Mouse (Mus musculus) kidney, embryonic 16.5 days (tissue): ENCODE data around the gene Gm14569. TPM values are rescaled to one million over a fixed set of nuclear protein-coding genes. Genes with fewer than 3 reads are reported as not detected.

Experiments
- ATAC-seq: fragments of 200-750 bp; cut with Nextera tagmentation; 2 replicates; pipeline ENCODE4 v1.8.0; 2017; ENCODE audit warnings: moderate TSS enrichment; ENCODE audit not compliant: low FRiP score, low TSS enrichment
- H3K27ac ChIP-seq: fragments of 300-500 bp; sonication (generic); 2 replicates; pipeline ENCODE4 v1.5.1; 2014; ENCODE audit warnings: low read length
- H3K27me3 ChIP-seq: fragments of 300-500 bp; sonication (generic); 2 replicates; pipeline ENCODE4 v1.6.1; 2014; ENCODE audit warnings: low read length, control low read depth, mixed read lengths; ENCODE audit not compliant: insufficient read depth
- H3K36me3 ChIP-seq: fragments of 300-500 bp; sonication (generic); 2 replicates; pipeline ENCODE4 v1.6.1; 2014; ENCODE audit warnings: low read length, control low read depth, mixed read lengths; ENCODE audit not compliant: insufficient read depth
- H3K4me1 ChIP-seq: fragments of 300-500 bp; sonication (generic); 2 replicates; pipeline ENCODE4 v1.6.1; 2014; ENCODE audit warnings: low read length, control low read depth, mixed read lengths; ENCODE audit not compliant: insufficient read depth
- H3K4me2 ChIP-seq: fragments of 300-500 bp; sonication (generic); replicated peaks from 2 replicates; pipeline ENCODE4 v1.6.1; 2014; ENCODE audit warnings: low read depth, low read length
- H3K4me3 ChIP-seq: fragments of 300-500 bp; sonication (generic); 2 replicates; pipeline ENCODE4 v1.5.1; 2014; ENCODE audit warnings: mild to moderate bottlenecking, low read length
- H3K9ac ChIP-seq: fragments of 300-500 bp; sonication (generic); replicated peaks from 2 replicates; pipeline ENCODE4 v1.6.1; 2014; ENCODE audit warnings: low read length
- H3K9me3 ChIP-seq: fragments of 300-500 bp; sonication (generic); 2 replicates; pipeline ENCODE4 v1.6.1; 2016; ENCODE audit warnings: low read length, control low read depth
- WGBS: fragments of 180-500 bp; shearing (Covaris S2); extraction: QIAGEN DNeasy Blood & Tissue Kit; methylation state at CpG from one replicate; pipeline ENCODE4 v1.1.7; 2014; 5-methylcytosine and 5-hydroxymethylcytosine counted together
- polyA plus RNA-seq: library from polyadenylated mRNA; unstranded; fragments of >200 nt; fragmentation: Nextera tagmentation; extraction: Ambion mirVana; gene quantifications from 2 replicates; pipeline ENCODE4 v1.2.1, GENCODE M21; 2015

Gm14569 gene
- polyA plus RNA-seq, 1 experiment from 2014 or later: not detected

GRCm38 (mm10) chrX:36474103-36474751, 17.4 kb downstream of the Gm14569 start:
- no peaks in the 10 kb centered on the region for H3K9me3 ChIP-seq
- H3K9ac ChIP-seq: no peak overlapping the region
- no peak overlapping the region for H3K4me2 ChIP-seq
- no peak overlapping the region for H3K4me3 ChIP-seq
- no peaks in the 10 kb centered on the region for H3K4me1 ChIP-seq
- 58% methylated on average over 6 of the region's 6 CpGs for WGBS
- H3K27me3 ChIP-seq: no peaks in the 10 kb centered on the region
- H3K36me3 ChIP-seq: no peaks in the 10 kb centered on the region
- no peak overlapping the region for H3K27ac ChIP-seq
- no peak for ATAC-seq

DNA sequence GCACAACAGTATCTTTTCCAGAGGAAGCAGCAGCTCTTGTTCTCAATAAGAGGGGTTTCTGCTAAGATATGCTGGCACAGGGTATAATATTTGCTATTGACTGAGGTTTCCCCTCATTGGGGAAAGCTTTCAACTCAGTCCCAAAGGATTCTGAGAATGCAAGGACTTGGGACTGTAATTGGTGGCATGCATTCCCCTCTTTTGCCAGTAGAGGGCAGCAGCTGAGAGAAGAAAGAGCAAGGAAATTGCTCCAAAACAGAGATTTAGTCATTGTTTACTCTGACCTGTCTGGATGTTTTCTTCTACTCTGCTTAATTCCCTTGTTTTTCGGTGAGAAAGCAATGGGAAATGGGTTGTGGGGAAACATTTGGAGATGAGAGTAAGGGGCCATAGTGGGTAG, 35.6 kb downstream of the Gm14569 start:
- Histone ChIP-seq H3K9me3 (no peaks in the 10 kb centered on the region), H3K27ac (no peak overlapping the region), H3K27me3 (no peaks in the 10 kb centered on the region), H3K4me2 (no peak overlapping the region), H3K9ac (no peak overlapping the region), H3K36me3 (no peaks in the 10 kb centered on the region), H3K4me3 (no peak overlapping the region), H3K4me1 (no peaks in the 10 kb centered on the region)
- ATAC-seq: no peak
- 50% methylated on average over 1 of the region's 1 CpGs for WGBS

DNA sequence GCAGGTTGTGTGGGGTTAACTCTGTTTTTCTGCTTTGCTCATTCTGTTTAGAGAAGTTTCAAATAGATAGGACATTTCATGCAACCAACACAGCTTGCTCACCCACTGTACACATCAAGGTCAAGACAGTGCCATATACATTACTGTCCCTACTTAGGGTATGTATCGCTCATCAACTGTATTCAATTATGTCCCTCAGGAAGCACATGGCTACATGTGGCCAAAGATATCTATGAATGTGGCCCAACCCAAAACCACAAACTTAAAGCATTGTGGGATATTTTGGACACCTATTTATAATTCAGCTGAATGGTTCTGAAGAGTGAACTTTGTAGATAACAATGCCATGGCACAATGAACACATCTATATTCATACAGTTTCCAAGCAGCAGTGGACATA, 53.7 kb downstream of the Gm14569 start:
- H3K4me1 ChIP-seq: no peaks in the 10 kb centered on the region
- no peaks in the 10 kb centered on the region for H3K9me3 ChIP-seq
- ATAC-seq: no peak

DNA sequence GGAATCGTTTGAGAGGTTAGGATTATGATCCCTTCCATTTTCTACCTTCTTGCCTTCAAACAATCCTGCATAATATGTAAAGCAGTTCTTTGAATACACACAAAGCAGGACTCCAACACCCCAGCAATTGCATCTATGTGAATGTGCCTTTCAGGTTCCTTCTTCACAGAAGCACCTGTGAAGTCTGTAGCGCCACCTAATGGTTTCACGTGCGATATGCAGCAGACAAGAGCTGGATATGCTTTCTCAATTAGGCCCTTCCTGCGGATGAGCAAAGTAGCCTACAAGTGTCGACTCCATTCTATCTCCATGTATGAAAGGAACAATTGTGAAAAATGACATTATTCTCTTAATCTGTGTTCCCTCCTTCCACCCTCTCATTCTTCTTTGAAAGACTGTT, 56.6 kb downstream of the Gm14569 start:
- H3K4me1 ChIP-seq: no peaks in the 10 kb centered on the region
- WGBS: 45% methylated on average over 6 of the region's 6 CpGs
- no peak for ATAC-seq
- no peak overlapping the region for H3K9ac ChIP-seq
- H3K27me3 ChIP-seq: no peaks in the 10 kb centered on the region
- no peaks in the 10 kb centered on the region for H3K9me3 ChIP-seq
- H3K36me3 ChIP-seq: no peaks in the 10 kb centered on the region
- no peak overlapping the region for H3K27ac ChIP-seq
- H3K4me3 ChIP-seq: no peak overlapping the region
- no peak overlapping the region for H3K4me2 ChIP-seq

More for the DNA sequence above, 53.7 kb downstream of the Gm14569 start:
- H3K36me3 ChIP-seq: no peaks in the 10 kb centered on the region
- H3K9ac ChIP-seq: no peak overlapping the region
- H3K4me3 ChIP-seq: no peak overlapping the region
- H3K27me3 ChIP-seq: no peaks in the 10 kb centered on the region
- H3K27ac ChIP-seq: no peak overlapping the region
- WGBS: 96% methylated on average over 1 of the region's 1 CpGs
- H3K4me2 ChIP-seq: no peak overlapping the region

GRCm38 (mm10) chrX:36419153-36419552, 72.5 kb downstream of the Gm14569 start:
- WGBS: 89% methylated on average over 3 of the region's 3 CpGs
- H3K27ac ChIP-seq: no peak overlapping the region
- no peak overlapping the region for H3K9ac ChIP-seq
- no peaks in the 10 kb centered on the region for H3K36me3 ChIP-seq
- H3K4me2 ChIP-seq: no peak overlapping the region
- no peak overlapping the region for H3K4me3 ChIP-seq
- H3K4me1 ChIP-seq: no peaks in the 10 kb centered on the region
- H3K27me3 ChIP-seq: no peaks in the 10 kb centered on the region
- no peak for ATAC-seq
- H3K9me3 ChIP-seq: no peaks in the 10 kb centered on the region

DNA sequence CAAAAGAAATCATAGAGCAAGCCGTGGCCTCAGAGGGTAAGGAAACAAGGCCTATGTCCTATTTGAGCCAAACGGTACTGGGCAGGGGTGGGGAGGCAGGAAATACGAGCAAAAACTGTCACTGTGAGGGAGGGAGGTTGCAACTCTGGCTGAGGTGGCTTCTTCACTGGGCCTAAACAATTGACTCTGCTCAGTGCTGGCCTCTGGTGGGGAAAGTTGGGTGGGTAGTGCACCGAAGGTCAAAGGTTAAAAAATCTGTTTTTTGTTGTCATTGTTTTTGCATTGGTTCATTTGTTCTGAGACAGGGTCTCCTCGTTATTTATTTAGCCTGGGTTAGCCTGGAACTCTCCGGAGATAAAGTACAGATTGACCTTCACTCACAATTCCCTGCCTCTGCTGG, 89.3 kb downstream of the Gm14569 start:
- H3K9me3 ChIP-seq: no peaks in the 10 kb centered on the region
- 62% methylated on average over 6 of the region's 6 CpGs for WGBS
- H3K9ac ChIP-seq: no peak overlapping the region
- no peaks in the 10 kb centered on the region for H3K36me3 ChIP-seq
- H3K4me2 ChIP-seq: no peak overlapping the region
- H3K4me3 ChIP-seq: no peak overlapping the region
- no peaks in the 10 kb centered on the region for H3K4me1 ChIP-seq
- H3K27ac ChIP-seq: no peak overlapping the region
- no peaks in the 10 kb centered on the region for H3K27me3 ChIP-seq
- no peak for ATAC-seq

GRCm38 (mm10) chrX:36400980-36401379, 90.7 kb downstream of the Gm14569 start, which contains the start of gene Gm6268:
Gene Gm6268 (plus strand): TSS chrX:36401280.
- Histone ChIP-seq H3K4me1 (no peaks in the 10 kb centered on the region), H3K27me3 (no peaks in the 10 kb centered on the region), H3K4me3 (no peak within 1 kb of the TSS), H3K36me3 (no peaks in the 10 kb centered on the region), H3K9ac (no peak within 1 kb of the TSS), H3K4me2 (no peak within 1 kb of the TSS), H3K27ac (no peak within 1 kb of the TSS), H3K9me3 (no peaks in the 10 kb centered on the region)
- no peak for ATAC-seq
- 94% methylated on average over 13 of the region's 13 CpGs for WGBS

DNA sequence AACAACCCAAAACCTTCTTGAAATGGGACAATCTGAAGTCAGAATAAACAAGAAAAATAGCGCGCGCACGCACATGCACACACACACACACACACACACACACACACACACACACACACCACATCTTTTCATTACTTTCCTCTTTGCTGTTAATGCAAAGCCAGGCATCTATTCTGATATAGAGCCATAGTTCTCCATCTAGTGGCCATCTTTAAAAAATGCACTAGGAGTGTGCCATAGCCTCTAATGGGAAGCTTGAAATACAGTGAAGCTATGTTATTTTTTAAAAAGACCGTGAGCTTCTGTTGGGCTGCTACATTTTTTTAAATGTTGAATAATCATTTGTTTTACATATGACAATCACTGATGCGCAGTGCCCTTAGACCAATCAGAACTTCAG, 98.4 kb downstream of the Gm14569 start:
- Histone ChIP-seq H3K36me3 (no peaks in the 10 kb centered on the region), H3K27me3 (no peaks in the 10 kb centered on the region), H3K9me3 (no peaks in the 10 kb centered on the region), H3K4me1 (no peaks in the 10 kb centered on the region), H3K4me2 (no peak overlapping the region), H3K4me3 (no peak overlapping the region), H3K27ac (no peak overlapping the region), H3K9ac (no peak overlapping the region)
- no peak for ATAC-seq
- WGBS: 37% methylated on average over 6 of the region's 6 CpGs

DNA sequence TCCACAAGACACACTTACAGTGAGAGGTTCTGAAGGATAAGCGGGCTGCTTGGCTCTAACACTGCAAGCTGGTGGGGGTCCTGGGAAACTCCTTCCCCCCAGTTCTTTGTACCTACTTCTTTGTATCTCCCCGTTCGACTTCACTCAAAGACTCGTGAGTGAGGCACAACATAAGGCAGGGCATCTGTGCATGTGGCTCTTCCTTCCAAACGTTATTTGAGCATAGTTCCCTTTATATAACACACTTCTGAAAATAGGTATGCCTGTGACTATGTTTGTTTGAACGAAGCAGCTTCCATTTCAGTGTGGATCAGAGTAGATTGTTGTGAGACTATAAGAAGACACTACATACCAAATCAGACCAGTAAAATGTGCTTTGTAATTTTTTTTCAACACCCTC, 99.0 kb downstream of the Gm14569 start:
- no peak overlapping the region for H3K4me2 ChIP-seq
- no peak overlapping the region for H3K9ac ChIP-seq
- H3K9me3 ChIP-seq: no peaks in the 10 kb centered on the region
- ATAC-seq: no peak
- no peaks in the 10 kb centered on the region for H3K27me3 ChIP-seq
- no peak overlapping the region for H3K27ac ChIP-seq
- no peak overlapping the region for H3K4me3 ChIP-seq
- 76% methylated on average over 6 of the region's 6 CpGs for WGBS
- no peaks in the 10 kb centered on the region for H3K4me1 ChIP-seq
- H3K36me3 ChIP-seq: no peaks in the 10 kb centered on the region

- no peaks in the 10 kb centered on the region for H3K36me3 ChIP-seq
- 70% methylated on average over 2 of the region's 2 CpGs for WGBS
- no peaks in the 10 kb centered on the region for H3K9me3 ChIP-seq
- no peak overlapping the region for H3K27ac ChIP-seq
- H3K27me3 ChIP-seq: no peaks in the 10 kb centered on the region
- no peak for ATAC-seq
- no peaks in the 10 kb centered on the region for H3K4me1 ChIP-seq
- H3K9ac ChIP-seq: no peak overlapping the region
- H3K4me2 ChIP-seq: no peak overlapping the region
- H3K4me3 ChIP-seq: no peak overlapping the region
Measured at GRCm38 (mm10) chrX:36390503-36390902, 101.1 kb downstream of the Gm14569 start.
